Mouse (Mus musculus) adrenal gland, postnatal 4 days (tissue): ENCODE measurements around the gene Scarb1. TPM values are rescaled to one million over a fixed set of nuclear protein-coding genes. Genes with fewer than 3 reads are reported as not detected.

Experiments
- DNase-seq, 2 experiments: peaks; one replicate each; pipeline ENCODE4 v3.0.0; 2021 to 2022; ENCODE audit warnings: low spot score in 2 of 2, mixed read lengths in 2 of 2
- total RNA-seq, 2 experiments: library from RNA; stranded (reverse); gene quantifications; 2 replicates each; pipeline ENCODE4 v1.2.3; 2021

Gene Scarb1
- total RNA-seq, 2 experiments from 2014 or later, result 582 to 655 TPM

GRCm38 (mm10) chr5:125337012-125337411 lies 3.9 kb downstream of the Scarb1 start:
- no peak for DNase-seq

GRCm38 (mm10) chr5:125333009-125333408 lies 7.9 kb downstream of the Scarb1 start:
- DNase-seq, result no peak

GRCm38 (mm10) chr5:125332333-125332732 lies 8.6 kb downstream of the Scarb1 start:
- DNase-seq, result no peak

- no peak for DNase-seq
Measured at GRCm38 (mm10) chr5:125331811-125332210, 9.1 kb downstream of the Scarb1 start.

DNA sequence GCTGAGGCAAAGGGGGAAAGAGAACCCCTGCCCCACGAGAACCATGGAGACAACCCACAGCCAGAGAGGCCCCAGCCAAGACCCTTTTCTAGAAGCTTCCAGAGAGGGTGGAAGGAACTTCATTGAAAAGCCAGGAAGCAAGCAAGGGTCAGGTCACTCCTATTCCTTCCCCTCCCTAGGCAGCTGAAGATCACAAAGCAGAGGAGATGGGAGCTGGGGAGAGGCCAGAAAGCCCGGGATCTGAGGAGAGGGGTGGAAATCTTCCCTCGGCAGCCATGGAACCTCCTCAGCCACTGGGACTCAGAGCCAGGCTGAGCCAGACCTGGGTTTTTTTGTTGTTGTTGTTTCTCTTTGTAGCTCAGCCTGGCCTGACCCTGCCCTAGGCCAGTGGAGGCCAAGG lies 9.8 kb downstream of the Scarb1 start:
- DNase-seq, result no peak

DNA sequence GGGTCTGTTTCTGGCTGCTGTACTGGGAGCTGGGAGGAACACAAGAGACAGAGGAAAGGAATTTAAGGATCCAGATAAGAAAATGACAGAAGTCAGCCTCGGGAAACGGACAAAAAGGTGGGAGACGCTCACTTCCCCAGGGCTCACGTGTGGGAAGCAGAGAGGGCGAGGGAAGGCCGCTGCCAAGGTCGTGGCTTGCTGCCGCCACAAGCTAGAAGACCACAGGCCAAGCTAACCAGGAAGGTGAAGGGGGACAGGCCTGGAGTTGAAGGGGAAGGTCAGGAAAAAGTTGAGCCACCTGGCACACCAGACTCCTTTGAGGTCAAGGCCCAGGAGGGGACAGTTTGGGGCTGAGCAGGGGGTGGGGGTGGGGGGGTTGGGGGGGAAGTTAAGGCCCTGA lies 10.2 kb downstream of the Scarb1 start:
- DNase-seq, result no peak

DNA sequence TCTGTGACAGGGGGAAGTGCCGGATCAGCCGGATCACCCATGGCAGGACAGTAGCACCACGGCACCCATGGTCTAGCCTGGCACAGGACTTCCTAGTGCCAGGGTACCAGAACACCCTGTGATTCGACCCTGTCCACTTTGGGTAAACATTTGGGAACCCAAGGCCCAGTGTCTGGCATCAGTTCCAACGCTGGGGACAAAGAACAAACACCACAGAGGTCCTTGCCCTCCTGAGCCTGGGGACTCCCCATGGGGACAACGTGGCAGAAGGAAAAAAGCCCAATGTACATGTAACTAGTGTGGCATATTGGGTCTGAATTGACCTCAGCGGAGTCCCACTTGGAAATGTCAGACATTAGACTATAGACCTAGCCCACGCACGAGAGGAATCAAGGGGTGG lies 10.7 kb downstream of the Scarb1 start:
- no peak for DNase-seq

- no peak for DNase-seq
Measured at GRCm38 (mm10) chr5:125327596-125328385, 13.1 kb downstream of the Scarb1 start.

DNA sequence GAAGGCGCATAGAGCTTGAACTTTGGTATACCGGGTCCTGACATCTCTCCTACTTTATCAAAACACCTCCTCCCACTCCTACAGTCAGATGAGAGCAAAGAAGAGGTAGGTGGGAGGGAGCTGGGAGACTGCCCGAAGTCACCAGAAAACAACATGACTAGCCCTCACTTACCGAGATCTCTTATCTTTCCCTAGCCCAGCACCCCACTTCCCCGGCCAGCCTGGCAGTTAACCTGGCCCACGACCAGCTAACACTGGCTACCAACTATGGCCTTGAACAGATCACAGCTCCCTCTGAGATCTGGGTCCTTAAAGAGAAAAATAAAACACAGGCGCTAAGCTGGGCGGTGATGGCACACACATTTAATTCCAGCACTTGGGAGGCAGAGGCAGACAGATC lies 14.5 kb downstream of the Scarb1 start:
- no peak for DNase-seq

DNA sequence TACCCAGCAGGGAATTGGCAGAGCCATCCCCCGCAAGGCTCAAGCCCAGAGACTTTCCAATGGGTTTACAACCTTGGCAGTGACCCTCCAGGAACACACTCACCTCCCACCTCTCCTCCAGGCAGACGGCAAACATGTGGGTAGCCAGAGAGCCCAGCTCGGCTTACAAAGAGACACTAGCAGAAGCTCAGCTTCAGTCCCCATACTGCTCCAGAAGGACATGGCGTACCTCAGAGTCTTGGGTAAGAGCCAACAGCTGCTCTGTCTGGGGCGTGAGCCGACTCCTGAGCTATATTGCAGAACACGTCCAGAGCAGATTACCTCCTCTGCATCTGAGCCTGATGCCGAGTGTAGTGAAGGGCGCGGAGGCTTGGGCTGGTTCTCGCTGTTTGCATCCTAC lies 15.0 kb downstream of the Scarb1 start:
- DNase-seq, result no peak

DNA sequence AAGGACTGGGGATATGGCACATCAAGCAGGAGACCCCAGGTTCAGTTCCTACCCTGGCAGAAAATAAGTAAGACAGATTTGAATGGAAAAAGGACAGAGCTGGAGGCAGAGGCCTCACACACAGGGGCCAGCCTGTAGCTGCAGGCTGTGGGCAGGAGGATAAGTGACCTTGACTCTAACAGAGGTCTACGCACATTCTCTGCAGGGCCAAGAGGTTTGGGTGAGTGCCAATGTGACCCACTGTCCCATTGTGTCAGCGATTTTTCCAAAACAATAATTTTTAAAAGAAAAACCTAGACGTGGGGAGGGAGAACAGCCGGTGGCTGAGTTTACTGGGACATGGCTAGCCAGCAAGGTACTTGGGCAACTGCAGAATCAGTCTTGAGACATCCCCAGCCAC lies 15.6 kb downstream of the Scarb1 start:
- no peak for DNase-seq

- no peak for DNase-seq
Measured at GRCm38 (mm10) chr5:125323939-125324480, 16.9 kb downstream of the Scarb1 start.

DNA sequence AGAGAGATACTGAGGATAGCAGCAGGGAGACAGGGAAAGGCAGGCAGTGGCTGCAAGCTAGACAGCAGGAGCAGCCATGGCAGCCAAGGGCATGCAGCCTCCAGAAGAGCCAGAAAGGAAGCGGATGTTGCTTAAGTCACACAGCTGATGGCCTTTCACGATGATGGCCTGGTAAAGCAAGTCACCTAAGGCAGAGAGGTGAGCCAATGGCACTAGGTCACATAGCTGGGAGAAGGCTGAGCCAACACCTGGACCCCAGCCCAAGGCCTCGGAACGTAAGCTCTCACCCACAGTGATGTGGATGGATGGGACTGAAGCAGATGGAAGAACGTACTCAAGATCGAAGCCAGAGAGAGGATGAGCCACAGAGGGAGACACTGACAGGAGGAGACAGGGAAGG lies 17.8 kb downstream of the Scarb1 start:
- no peak for DNase-seq

DNA sequence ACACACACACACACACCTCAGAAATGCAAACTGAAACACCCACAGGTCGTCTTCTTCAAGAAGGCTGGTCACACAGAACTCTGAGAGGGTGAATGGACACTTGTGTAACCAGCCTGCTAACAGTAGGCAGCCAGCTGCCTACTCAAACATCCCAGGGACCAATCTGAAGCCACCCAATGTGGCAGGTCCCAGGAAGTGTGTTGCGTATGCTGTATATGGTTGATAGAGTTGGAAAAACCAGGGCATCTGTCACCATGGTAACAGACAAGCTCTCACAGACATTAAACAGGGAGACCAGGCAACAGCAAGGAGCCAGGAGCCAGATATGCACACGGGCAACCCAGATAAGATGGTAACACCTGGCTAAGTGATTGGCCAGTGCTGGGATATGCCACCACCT lies 19.1 kb downstream of the Scarb1 start:
- no peak for DNase-seq

DNA sequence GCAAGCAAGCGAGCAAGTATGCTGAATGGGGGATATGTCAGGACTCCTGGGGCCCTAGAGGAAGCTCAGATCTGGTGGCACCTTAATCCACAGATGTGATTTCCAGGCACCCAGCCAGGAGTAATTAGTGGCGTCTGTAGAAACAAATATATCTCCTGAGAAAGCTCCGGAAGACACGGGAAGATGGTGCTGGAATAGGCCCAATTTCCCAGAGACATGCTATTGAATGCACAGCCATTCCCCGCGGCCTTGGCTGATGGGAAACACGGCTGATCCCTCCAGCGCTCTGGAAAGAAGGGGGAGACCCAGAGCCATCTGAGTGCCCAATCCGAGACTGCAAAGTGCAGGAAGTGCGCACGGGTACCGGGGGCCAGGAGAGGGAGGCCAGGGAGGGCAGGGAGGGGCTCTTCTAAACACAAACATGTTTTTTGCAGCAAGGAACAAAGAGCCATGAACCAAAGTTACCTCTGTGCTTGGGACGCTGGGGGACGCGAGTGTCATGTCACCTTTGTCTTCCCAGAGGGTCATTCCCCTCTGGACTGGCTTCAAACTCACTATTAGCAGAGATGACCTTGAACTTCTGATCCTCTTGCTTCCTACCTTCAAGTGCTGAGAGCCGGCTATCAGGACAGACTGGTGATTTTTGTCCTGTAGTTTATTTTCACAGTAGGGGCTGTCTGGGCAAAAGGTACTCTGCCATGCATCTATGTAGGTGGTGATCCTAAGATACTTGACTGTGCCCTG lies 21.7 kb downstream of the Scarb1 start:
- no peak for DNase-seq

GRCm38 (mm10) chr5:125317953-125318352 lies 22.9 kb downstream of the Scarb1 start:
- no peak for DNase-seq

- no peak for DNase-seq
Measured at GRCm38 (mm10) chr5:125317296-125317695, 23.6 kb downstream of the Scarb1 start.

GRCm38 (mm10) chr5:125316771-125317170 lies 24.1 kb downstream of the Scarb1 start:
- no peak for DNase-seq

DNA sequence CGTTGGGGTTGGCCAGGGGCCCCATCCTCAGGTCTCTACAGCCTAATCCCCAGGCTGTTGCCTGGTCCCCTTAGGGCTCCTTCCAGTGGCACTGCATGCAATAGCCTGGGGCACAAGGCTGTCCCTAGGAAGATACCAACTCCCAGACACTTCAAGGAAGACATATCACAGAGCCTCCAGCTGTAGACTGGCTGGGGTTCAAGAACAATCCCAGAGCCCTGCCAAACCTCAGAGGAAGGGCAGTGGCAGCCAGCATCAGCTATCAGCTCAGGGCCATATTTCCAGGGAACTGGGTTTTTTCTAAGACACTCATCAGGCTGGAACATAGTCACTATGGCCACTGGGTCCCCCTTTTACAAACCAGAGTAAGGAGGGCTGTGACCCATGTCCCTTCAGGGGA lies 25.8 kb downstream of the Scarb1 start:
- no peak for DNase-seq

GRCm38 (mm10) chr5:125313991-125314390 lies 26.9 kb downstream of the Scarb1 start:
- DNase-seq, result no peak

GRCm38 (mm10) chr5:125312970-125313597 lies 27.8 kb downstream of the Scarb1 start:
- no peak for DNase-seq

GRCm38 (mm10) chr5:125310986-125311385 lies 29.9 kb downstream of the Scarb1 start:
- no peak for DNase-seq
